Mouse (Mus musculus): Measurements from ENCODE around the gene Add1. TPM values are rescaled to one million over a fixed set of nuclear protein-coding genes. Genes with fewer than 3 reads are reported as not detected.

Gene Add1
- polyA plus RNA-seq, 1 experiment from 2014 or later, result 166 TPM

DNA sequence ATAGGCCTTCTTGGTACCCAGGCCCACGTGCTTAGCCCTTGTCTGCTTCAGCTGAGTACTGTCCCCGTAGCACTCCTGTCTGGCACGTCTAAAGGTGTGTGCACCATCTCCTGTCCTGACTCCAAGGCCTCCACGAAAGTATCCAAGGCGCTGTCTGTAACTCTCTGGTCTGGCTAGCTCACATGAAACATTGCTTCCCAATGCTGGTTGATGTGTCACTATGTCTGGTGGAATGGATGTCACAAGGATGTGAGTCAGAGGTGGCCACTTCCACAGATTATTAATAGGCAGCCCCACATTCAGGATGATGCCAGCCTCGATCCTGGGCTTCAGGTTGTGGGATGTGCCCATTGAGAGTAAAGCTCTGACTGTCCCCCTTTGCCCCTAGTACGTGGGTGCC, 37.6 kb upstream of the Add1 start:
- DNase-seq (ENCODE audit: low spot score), result no peak
- no peak overlapping the region for H3K4me3 ChIP-seq
- no peaks in the 10 kb centered on the region for H3K36me3 ChIP-seq (replicated peaks)
- H3K4me1 ChIP-seq, result no peaks in the 10 kb centered on the region; the same call in 1 of the 2 replicates
- H3K9me3 ChIP-seq, result no peaks in the 10 kb centered on the region
- 86% methylated on average over 7 of the region's 7 CpGs for WGBS
- H3K27ac ChIP-seq (replicated peaks), result no peak overlapping the region
- no peaks in the 10 kb centered on the region for H3K27me3 ChIP-seq (replicated peaks; ENCODE audit: low read depth, poor library complexity, severe bottlenecking)

DNA sequence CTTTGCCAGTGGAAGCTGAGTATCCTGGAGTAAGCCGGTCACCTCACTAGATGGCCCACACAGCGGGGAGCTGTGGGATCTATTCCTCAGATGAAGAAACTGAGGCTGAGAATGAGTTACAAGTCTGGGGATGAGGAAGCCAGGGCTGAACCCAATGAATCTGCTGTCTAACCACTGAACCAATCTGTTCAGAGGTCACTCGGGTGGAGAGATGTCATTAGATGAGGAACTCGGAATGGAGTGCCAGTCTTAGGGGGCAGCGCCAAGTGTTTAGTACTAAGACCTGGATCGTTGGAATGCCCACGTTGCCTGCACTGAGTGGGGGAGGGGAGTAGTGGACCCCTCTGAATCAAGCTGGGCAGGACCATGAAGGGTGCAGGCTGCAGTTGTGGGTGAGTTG, 35.4 kb upstream of the Add1 start:
- no peak for DNase-seq (ENCODE audit: low spot score)
- no peak overlapping the region for H3K4me3 ChIP-seq
- H3K4me1 ChIP-seq, result 0 out of 2 replicates have a peak, but pooled peaks cover 1% of the 10 kb centered on the region
- no peaks in the 10 kb centered on the region for H3K36me3 ChIP-seq (replicated peaks)
- no peaks in the 10 kb centered on the region for H3K9me3 ChIP-seq
- WGBS, result 78% methylated on average over 7 of the region's 7 CpGs
- no peaks in the 10 kb centered on the region for H3K27me3 ChIP-seq (replicated peaks; ENCODE audit: low read depth, poor library complexity, severe bottlenecking)
- H3K27ac ChIP-seq (replicated peaks), result no peak overlapping the region

GRCm38 (mm10) chr5:34538527-34538926, 34.9 kb upstream of the Add1 start:
- H3K4me1 ChIP-seq, result 0 out of 2 replicates have a peak, but pooled peaks cover 4% of the 10 kb centered on the region
- H3K27me3 ChIP-seq (replicated peaks; ENCODE audit: low read depth, poor library complexity, severe bottlenecking), result no peaks in the 10 kb centered on the region
- H3K4me3 ChIP-seq, result no peak overlapping the region
- H3K27ac ChIP-seq (replicated peaks), result no peak overlapping the region
- WGBS, result 37% methylated on average over 5 of the region's 5 CpGs
- no peaks in the 10 kb centered on the region for H3K9me3 ChIP-seq
- no peaks in the 10 kb centered on the region for H3K36me3 ChIP-seq (replicated peaks)
- DNase-seq (ENCODE audit: low spot score), result peak; percentile 35

DNA sequence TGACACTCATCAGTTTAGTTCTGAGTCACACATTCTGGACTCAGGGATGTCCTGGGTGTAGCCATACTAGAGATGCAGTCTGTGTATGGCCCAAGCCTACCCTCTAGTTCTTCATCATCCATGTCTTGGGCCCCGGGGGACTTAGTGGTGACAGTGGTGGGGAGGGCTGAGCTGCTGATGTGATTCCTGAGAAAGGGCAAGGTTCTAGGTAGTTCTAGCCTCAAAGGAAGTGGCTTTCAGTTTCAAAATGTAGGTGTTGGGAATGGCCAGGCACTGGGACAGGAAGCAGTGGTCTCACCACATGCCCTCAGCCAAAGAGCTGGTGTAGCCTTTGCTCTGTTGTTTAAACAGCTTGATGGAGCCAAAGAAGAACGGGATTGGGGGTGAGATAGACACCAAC, 34.3 kb upstream of the Add1 start:
- WGBS, result 85% methylated on average over 2 of the region's 2 CpGs
- Histone ChIP-seq H3K27ac (replicated peaks) (no peak overlapping the region), H3K36me3 (replicated peaks) (no peaks in the 10 kb centered on the region), H3K9me3 (no peaks in the 10 kb centered on the region), H3K4me3 (no peak overlapping the region), H3K4me1 (0 out of 2 replicates have a peak, but pooled peaks cover 4% of the 10 kb centered on the region), H3K27me3 (replicated peaks; ENCODE audit: low read depth, poor library complexity, severe bottlenecking) (no peaks in the 10 kb centered on the region)
- no peak for DNase-seq (ENCODE audit: low spot score)

- no peaks in the 10 kb centered on the region for H3K9me3 ChIP-seq
- no peak for DNase-seq (ENCODE audit: low spot score)
- H3K27ac ChIP-seq (replicated peaks), result no peak overlapping the region
- no peaks in the 10 kb centered on the region for H3K36me3 ChIP-seq (replicated peaks)
- no peak overlapping the region for H3K4me3 ChIP-seq
- 74% methylated on average over 1 of the region's 1 CpGs for WGBS
- no peaks in the 10 kb centered on the region for H3K27me3 ChIP-seq (replicated peaks; ENCODE audit: low read depth, poor library complexity, severe bottlenecking)
- H3K4me1 ChIP-seq, result 0 out of 2 replicates have a peak, but pooled peaks cover 4% of the 10 kb centered on the region
Observed at GRCm38 (mm10) chr5:34542166-34542565, 31.3 kb upstream of the Add1 start.

DNA sequence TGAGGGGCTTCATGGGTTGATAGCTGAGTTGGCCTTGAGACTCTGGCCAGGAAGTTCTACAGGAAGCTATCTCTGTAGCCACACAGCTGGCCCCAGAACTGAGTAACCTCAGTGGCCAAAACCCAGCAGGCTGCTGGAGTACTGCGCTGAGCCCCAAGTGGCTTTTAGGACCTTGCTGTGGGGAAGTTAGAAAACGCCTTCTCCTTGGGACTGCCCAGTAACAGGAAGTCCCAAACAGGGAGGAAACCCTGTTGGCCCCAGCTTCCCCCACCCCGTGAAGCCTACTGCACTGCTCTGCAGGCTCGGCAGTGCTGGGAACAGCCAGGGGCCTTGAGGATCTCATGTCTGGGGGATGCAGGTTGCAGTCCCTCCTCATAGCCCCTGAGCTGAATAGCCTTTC, 30.4 kb upstream of the Add1 start:
- H3K4me3 ChIP-seq, result no peak overlapping the region
- H3K36me3 ChIP-seq (replicated peaks), result no peaks in the 10 kb centered on the region
- 60% methylated on average over 4 of the region's 4 CpGs for WGBS
- no peak overlapping the region for H3K27ac ChIP-seq (replicated peaks)
- no peaks in the 10 kb centered on the region for H3K27me3 ChIP-seq (replicated peaks; ENCODE audit: low read depth, poor library complexity, severe bottlenecking)
- 0 out of 2 replicates have a peak, but pooled peaks cover 4% of the 10 kb centered on the region for H3K4me1 ChIP-seq
- DNase-seq (ENCODE audit: low spot score), result no peak
- no peaks in the 10 kb centered on the region for H3K9me3 ChIP-seq

DNA sequence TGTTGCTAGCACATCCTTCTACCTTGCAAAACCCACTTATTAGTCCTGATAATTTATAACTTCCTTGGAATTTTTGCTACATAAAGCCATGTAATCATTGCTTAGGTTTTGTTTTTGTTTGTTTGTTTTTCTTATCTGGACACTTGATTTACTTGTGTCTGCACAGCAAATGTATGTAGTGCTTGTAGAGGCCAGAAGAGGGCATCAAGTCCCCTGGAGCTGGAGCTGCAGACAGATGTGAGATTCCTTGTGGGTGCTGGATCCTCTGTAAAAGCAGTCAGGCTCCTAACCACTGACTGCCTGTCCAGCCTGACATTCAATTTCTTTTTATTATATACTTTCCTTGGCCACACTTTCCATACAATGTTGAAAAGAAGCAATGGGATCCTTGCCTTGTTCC, 26.1 kb upstream of the Add1 start:
- Histone ChIP-seq H3K4me1 (peaks cover 24% of the 10 kb centered on the region), H3K27me3 (replicated peaks; ENCODE audit: low read depth, poor library complexity, severe bottlenecking) (no peaks in the 10 kb centered on the region; the same call in 1 of the 2 replicates), H3K36me3 (replicated peaks) (peaks cover 15% of the 10 kb centered on the region), H3K4me3 (no peak overlapping the region), H3K27ac (replicated peaks) (no peak overlapping the region), H3K9me3 (no peaks in the 10 kb centered on the region)
- DNase-seq (ENCODE audit: low spot score), result peak; percentile 30

DNA sequence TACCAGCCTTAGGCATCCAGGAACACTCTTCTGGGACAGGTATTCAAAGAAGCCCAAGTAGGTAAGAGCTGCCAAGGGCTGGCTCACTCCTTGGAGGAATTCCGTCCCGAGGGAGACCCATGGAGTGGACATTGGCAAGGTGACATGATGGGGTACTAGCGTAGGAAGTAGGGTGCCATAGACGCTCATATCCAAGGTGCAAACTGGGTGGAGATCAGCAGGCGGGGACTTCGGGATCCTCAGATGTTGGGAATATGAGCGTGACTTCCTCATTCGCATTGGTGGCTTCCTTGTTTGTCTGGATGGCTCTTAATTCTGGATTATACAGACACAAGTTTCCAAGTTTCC, 24.4 kb upstream of the Add1 start:
- DNase-seq (ENCODE audit: low spot score), result no peak
- WGBS, result 25% methylated on average over 8 of the region's 8 CpGs

DNA sequence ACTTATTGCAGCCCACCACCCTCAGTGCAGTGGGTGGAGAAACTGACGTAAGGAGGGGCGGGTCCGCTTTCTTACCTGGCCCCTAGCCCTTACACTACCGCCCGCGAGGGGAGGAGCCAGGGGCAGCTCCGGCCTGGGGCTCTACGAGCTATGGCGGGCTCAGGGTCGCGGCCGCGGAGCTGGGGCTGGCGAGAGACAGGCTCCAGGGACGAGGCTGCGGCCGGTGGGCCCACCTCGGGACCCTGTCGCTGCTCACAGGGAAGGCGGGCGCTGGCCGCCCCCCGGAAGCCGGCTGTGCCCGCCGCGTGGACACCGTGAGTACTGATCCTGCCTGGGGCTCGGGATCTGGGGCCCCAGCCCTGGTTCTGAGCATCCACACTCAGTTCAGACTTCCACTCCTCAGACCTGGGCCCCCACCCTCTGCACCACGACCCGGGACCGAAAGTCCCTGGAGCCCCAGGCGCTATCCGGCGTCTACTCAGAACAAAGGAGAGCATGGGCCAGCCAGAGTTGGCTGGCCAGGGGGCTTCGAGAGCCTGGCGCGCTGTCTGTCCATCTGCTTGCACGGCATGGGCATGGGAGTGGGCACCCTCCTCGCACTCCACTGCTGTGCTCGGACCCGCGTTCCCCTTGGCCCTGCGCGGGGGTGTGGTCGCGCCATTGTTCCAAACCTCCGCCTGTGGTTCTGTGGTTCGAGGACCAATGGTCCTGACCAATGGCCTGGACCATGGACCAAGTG, 23.8 kb upstream of the Add1 start:
- Histone ChIP-seq H3K27me3 (replicated peaks; ENCODE audit: low read depth, poor library complexity, severe bottlenecking) (no peaks in the 10 kb centered on the region; the same call in 1 of the 2 replicates), H3K27ac (replicated peaks) (peak overlapping the region; percentile 96), H3K4me3 (peak overlapping the region; percentile 92), H3K9me3 (no peaks in the 10 kb centered on the region), H3K36me3 (replicated peaks) (peaks cover 35% of the 10 kb centered on the region), H3K4me1 (peaks cover 21% of the 10 kb centered on the region)
- WGBS, result under 1% methylated on average over 49 of the region's 49 CpGs
- DNase-seq (ENCODE audit: low spot score), result peak; percentile 85

More for the DNA sequence above, 24.4 kb upstream of the Add1 start:
- Histone ChIP-seq H3K36me3 (replicated peaks) (peaks cover 29% of the 10 kb centered on the region), H3K9me3 (no peaks in the 10 kb centered on the region), H3K27ac (replicated peaks) (peak overlapping the region; percentile 96), H3K4me3 (peak overlapping the region; percentile 92), H3K4me1 (peaks cover 21% of the 10 kb centered on the region), H3K27me3 (replicated peaks; ENCODE audit: low read depth, poor library complexity, severe bottlenecking) (no peaks in the 10 kb centered on the region; the same call in 1 of the 2 replicates)

DNA sequence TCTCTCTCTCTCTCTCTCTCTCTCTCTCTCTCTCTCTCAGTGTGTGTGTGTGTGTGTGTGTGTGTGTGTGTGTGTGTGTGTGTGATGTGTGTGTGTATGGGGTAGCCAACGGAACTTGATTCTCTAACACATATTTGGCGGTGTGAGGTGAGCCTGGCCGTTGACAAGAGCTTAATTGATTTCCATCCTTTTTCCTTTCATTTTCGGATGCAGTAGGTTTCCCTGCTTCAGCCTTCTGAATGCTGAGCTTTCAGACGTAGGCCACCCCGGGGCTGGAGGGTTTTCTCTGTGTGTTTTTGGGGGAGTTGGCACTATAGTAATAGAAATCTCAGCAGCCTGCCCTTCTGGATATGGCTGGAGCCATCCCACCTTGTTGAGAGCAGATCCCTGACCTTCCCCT, 23.2 kb upstream of the Add1 start:
- 26% methylated on average over 6 of the region's 6 CpGs for WGBS
- H3K4me3 ChIP-seq, result peak overlapping the region; percentile 92
- no peaks in the 10 kb centered on the region for H3K9me3 ChIP-seq
- H3K36me3 ChIP-seq (replicated peaks), result peaks cover 41% of the 10 kb centered on the region
- H3K27me3 ChIP-seq (replicated peaks; ENCODE audit: low read depth, poor library complexity, severe bottlenecking), result no peaks in the 10 kb centered on the region; the same call in 1 of the 2 replicates
- no peak for DNase-seq (ENCODE audit: low spot score)
- peak overlapping the region; percentile 96 for H3K27ac ChIP-seq (replicated peaks)
- H3K4me1 ChIP-seq, result peaks cover 21% of the 10 kb centered on the region

DNA sequence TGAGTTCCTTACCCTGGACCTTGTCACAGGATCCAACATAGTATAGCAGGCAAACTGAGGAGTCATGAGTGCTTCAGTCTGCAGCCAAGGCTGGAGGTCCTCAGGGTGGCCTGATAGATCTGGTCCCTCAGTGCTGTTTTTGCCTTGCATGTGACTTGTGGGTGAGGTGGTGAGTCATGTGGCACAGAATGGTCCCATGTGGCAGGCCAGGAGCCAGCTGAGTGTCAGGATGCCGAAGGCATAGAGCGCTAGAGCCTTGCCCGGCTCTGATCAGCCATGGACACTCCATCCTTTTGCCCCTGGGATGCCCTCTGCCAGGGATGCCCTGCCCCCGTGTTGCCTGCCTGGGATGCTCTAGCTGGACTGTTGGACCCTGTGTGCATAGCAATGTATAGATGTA, 21.6 kb upstream of the Add1 start:
- no peak for DNase-seq (ENCODE audit: low spot score)
- Histone ChIP-seq H3K4me3 (no peak overlapping the region), H3K27me3 (replicated peaks; ENCODE audit: low read depth, poor library complexity, severe bottlenecking) (no peaks in the 10 kb centered on the region; the same call in 1 of the 2 replicates), H3K27ac (replicated peaks) (no peak overlapping the region), H3K4me1 (peaks cover 21% of the 10 kb centered on the region), H3K9me3 (no peaks in the 10 kb centered on the region), H3K36me3 (replicated peaks) (peaks cover 57% of the 10 kb centered on the region)
- 96% methylated on average over 4 of the region's 4 CpGs for WGBS

DNA sequence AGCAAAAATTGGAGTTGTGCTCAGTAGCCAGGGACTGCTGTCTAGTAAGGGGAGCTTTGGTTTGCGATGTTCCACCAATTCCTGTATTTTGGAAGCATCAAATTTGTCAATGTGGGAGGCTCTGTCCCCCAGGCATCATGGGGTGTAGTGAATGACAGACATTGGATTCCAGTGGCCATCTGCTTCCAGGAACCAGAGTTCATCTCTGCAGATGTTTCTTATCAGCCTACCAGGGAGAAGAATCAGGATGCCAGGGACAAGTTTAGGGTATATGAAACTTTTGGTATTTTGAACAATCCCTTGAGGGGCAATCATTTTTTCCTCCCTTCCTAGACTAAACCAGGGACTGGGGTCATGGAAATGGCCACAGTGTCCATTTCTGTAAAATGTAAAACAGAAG, 9.6 kb upstream of the Add1 start:
- H3K4me3 ChIP-seq, result no peak overlapping the region
- H3K4me1 ChIP-seq, result 0 out of 2 replicates have a peak, but pooled peaks cover 2% of the 10 kb centered on the region
- 94% methylated on average over 1 of the region's 1 CpGs for WGBS
- H3K27me3 ChIP-seq (replicated peaks; ENCODE audit: low read depth, poor library complexity, severe bottlenecking), result no peaks in the 10 kb centered on the region
- H3K27ac ChIP-seq (replicated peaks), result no peak overlapping the region
- H3K36me3 ChIP-seq (replicated peaks), result peaks cover 61% of the 10 kb centered on the region
- H3K9me3 ChIP-seq, result no peaks in the 10 kb centered on the region
- DNase-seq (ENCODE audit: low spot score), result no peak

- Histone ChIP-seq H3K9me3 (no peaks in the 10 kb centered on the region), H3K27ac (replicated peaks) (no peak overlapping the region), H3K36me3 (replicated peaks) (peaks cover 56% of the 10 kb centered on the region), H3K27me3 (replicated peaks; ENCODE audit: low read depth, poor library complexity, severe bottlenecking) (no peaks in the 10 kb centered on the region), H3K4me3 (no peak overlapping the region), H3K4me1 (0 out of 2 replicates have a peak, but pooled peaks cover 2% of the 10 kb centered on the region)
- WGBS, result 89% methylated on average over 4 of the region's 4 CpGs
- DNase-seq (ENCODE audit: low spot score), result no peak
Observed at GRCm38 (mm10) chr5:34564291-34564690, 9.2 kb upstream of the Add1 start.

Measured in embryonic facial prominence, embryonic 10.5 days (tissue).